In the genomic region with DNA sequence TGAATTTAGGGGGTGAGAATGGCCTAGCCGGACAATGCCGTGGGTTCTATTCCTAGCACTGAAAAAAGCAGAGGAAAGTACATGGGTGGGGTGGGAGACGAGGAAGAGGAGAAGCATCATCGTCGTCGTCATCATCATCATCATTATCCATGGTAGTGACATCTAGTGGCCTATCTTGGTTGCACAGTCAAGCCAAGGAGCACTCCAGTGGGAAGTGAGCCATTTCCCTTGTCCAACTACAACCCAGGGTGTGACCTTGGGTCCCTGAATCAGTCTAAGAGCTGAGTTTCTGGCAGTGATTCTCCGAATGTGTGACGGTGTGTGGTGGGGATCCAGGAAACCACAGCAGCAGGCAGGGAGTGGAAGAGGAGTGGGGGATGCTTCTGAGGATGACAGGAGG, we compare ENCODE assay signal across 9 mouse cellular contexts. TPM values are rescaled to one million over a fixed set of nuclear protein-coding genes. Genes with fewer than 3 reads are reported as not detected.
DNase-seq lines count a peak whose midpoint lies in the region; ATAC-seq and TF ChIP-seq lines count a peak whose summit lies in the region.
"Had no signal": no experiment of that assay in that cellular context is flagged by ENCODE, and none has a peak within 500 bp of the region (broad histone marks: within the 10 kb centered on the region; RNA-seq: fewer than 3 reads in every experiment).

No protein-coding gene starts in this region.

- H3K27me3 ChIP-seq in midbrain, embryonic 11.5 days (ENCODE audit: control insufficient read depth, insufficient read depth, low read length): no peaks in the 10 kb centered on the region
- H3K27me3 ChIP-seq in midbrain, embryonic 16.5 days (ENCODE audit: control insufficient read depth, insufficient read depth, low read depth, low read length): no peaks in the 10 kb centered on the region

- H3K4me2 ChIP-seq in midbrain, embryonic 11.5 days: no peak overlapping the region
- H3K4me2 ChIP-seq in midbrain, embryonic 16.5 days (ENCODE audit: low read length): no peak overlapping the region
- H3K4me2 ChIP-seq: liver, embryonic 13.5 days had no signal

- DNase-seq in gastrocnemius, adult 2 months: no peak
- no peak for DNase-seq in gastrocnemius, postnatal 25 days
- DNase-seq in midbrain, embryonic 11.5 days (ENCODE audit: low spot score, missing footprints): peak; percentile 80
- no peak for DNase-seq in natural killer cell, adult 2 months (ENCODE audit: low spot score in 2 of 2)
- DNase-seq in right cerebral cortex, postnatal 36 days (ENCODE audit: low spot score in 2 of 2): no peak
- DNase-seq: liver, embryonic 13.5 days had no signal

- no peaks in the 10 kb centered on the region for H3K36me3 ChIP-seq in midbrain, embryonic 11.5 days (ENCODE audit: control insufficient read depth, insufficient read depth, low read length)
- no peaks in the 10 kb centered on the region for H3K36me3 ChIP-seq in midbrain, embryonic 16.5 days (ENCODE audit: control insufficient read depth, insufficient read depth, low read length)
- H3K36me3 ChIP-seq: liver, embryonic 13.5 days had no signal

- H3K9me3 ChIP-seq in midbrain, embryonic 11.5 days (ENCODE audit: control insufficient read depth, low read length): no peaks in the 10 kb centered on the region
- no peaks in the 10 kb centered on the region for H3K9me3 ChIP-seq in midbrain, embryonic 16.5 days (replicated peaks; ENCODE audit: control insufficient read depth, low read length, poor library complexity, severe bottlenecking)
- H3K9me3 ChIP-seq: liver, embryonic 13.5 days had no signal

- no peak overlapping the region for H3K9ac ChIP-seq in midbrain, embryonic 11.5 days (ENCODE audit: low read length)
- no peak overlapping the region for H3K9ac ChIP-seq in midbrain, embryonic 16.5 days (ENCODE audit: low read depth, low read length)
- H3K9ac ChIP-seq: liver, embryonic 13.5 days had no signal

- no peak overlapping the region for H3K27ac ChIP-seq in gastrocnemius, adult 2 months
- H3K27ac ChIP-seq in midbrain, embryonic 11.5 days (ENCODE audit: low read depth, low read length): no peak overlapping the region
- no peak overlapping the region for H3K27ac ChIP-seq in midbrain, embryonic 16.5 days (ENCODE audit: low read length)
- H3K27ac ChIP-seq in bone marrow, adult 2 months (ENCODE audit: control insufficient read depth, insufficient read depth, low read depth, low read length, poor library complexity): no peak overlapping the region
- H3K27ac ChIP-seq: liver, embryonic 13.5 days had no signal

- no peak for TF ChIP-seq POLR2A in bone marrow, adult 2 months (IDR thresholded peaks at IDR 0.05; ENCODE audit: borderline replicate concordance, control insufficient read depth, low read depth, low read length)

- no peak overlapping the region for H3K4me3 ChIP-seq in gastrocnemius, adult 2 months
- no peak overlapping the region for H3K4me3 ChIP-seq in midbrain, embryonic 11.5 days (ENCODE audit: low read depth, low read length)
- no peak overlapping the region for H3K4me3 ChIP-seq in midbrain, embryonic 16.5 days (ENCODE audit: low read depth, low read length)
- H3K4me3 ChIP-seq in bone marrow, adult 2 months (replicated peaks; ENCODE audit: control insufficient read depth, low read depth, low read length): no peak overlapping the region
- H3K4me3 ChIP-seq: liver, embryonic 13.5 days had no signal

- ATAC-seq in midbrain, embryonic 11.5 days (ENCODE audit: low FRiP score): no peak
- ATAC-seq in midbrain, embryonic 16.5 days: no peak
- peak; percentile 65; the same call in 1 of the 2 replicates for ATAC-seq in megakaryocyte-erythroid progenitor cell, adult 5-6 weeks (replicated peaks; ENCODE audit: low FRiP score, low TSS enrichment, poor library complexity, severe bottlenecking)

- intact Hi-C loops in gastrocnemius, adult 2 months (cut with DNase I): no loop called here

- TF ChIP-seq CTCF in gastrocnemius, adult 2 months (IDR thresholded peaks at IDR 0.05): peak; percentile 58
- 0 out of 2 replicates have a peak, but pooled peaks have one; percentile 22 for TF ChIP-seq CTCF in bone marrow, adult 2 months (IDR thresholded peaks at IDR 0.05; ENCODE audit: control insufficient read depth, insufficient read depth, low read length)

- H3K4me1 ChIP-seq in midbrain, embryonic 11.5 days (ENCODE audit: control insufficient read depth, insufficient read depth, low read length): no peaks in the 10 kb centered on the region
- H3K4me1 ChIP-seq in midbrain, embryonic 16.5 days (ENCODE audit: control insufficient read depth, insufficient read depth, low read length): no peaks in the 10 kb centered on the region
- H3K4me1 ChIP-seq in bone marrow, adult 2 months (ENCODE audit: control insufficient read depth, insufficient read depth, low read length): no peaks in the 10 kb centered on the region
- H3K4me1 ChIP-seq: liver, embryonic 13.5 days had no signal

- 58% methylated on average over 8 of the region's 8 CpGs for WGBS in midbrain, embryonic 11.5 days
- WGBS in midbrain, embryonic 16.5 days: 49% methylated on average over 8 of the region's 8 CpGs
- 31% methylated on average over 8 of the region's 8 CpGs for WGBS in bone marrow, adult 2 months

RNA-seq across cellular contexts. Expression of gene Zfp507, which starts 7.9 kb away (rescaled TPM):
- total RNA-seq in gastrocnemius, adult 2 months (2021): 10 to 100 TPM; 17.9 to 18.5 TPM
- total RNA-seq in gastrocnemius, postnatal 25 days (2021): 10 to 100 TPM; 13.8 to 15.4 TPM
- polyA plus RNA-seq in midbrain, embryonic 11.5 days (2014; fragmentation: Nextera tagmentation; extraction: Ambion mirVana): 16.1 and 16.3 TPM in 2 replicates
- polyA plus RNA-seq in midbrain, embryonic 16.5 days (2015; fragmentation: Nextera tagmentation; extraction: Ambion mirVana): 11.3 and 13.5 TPM in 2 replicates
- polyA plus RNA-seq in bone marrow, adult 2 months (2011; ENCODE audit: insufficient read depth, insufficient read length, low replicate concordance, missing spikeins): 4.9 and 12.2 TPM in 2 replicates
- 22.4 and 24.7 TPM in 2 replicates for total RNA-seq in megakaryocyte-erythroid progenitor cell, adult 5-6 weeks (2014; fragmentation: Nextera tagmentation)
- 19.5 and 24.7 TPM in 2 replicates for total RNA-seq in megakaryocyte-erythroid progenitor cell, adult 5-6 weeks (2017)

RNA-seq across cellular contexts. Expression of gene Dpy19l3, which starts 56.5 kb away (rescaled TPM):
- total RNA-seq in gastrocnemius, adult 2 months (2021): 1 to 10 TPM; 5.8 to 7.1 TPM
- 1 to 10 TPM; 5.0 TPM for total RNA-seq in gastrocnemius, postnatal 25 days (2021)
- 37.2 and 38.5 TPM in 2 replicates for polyA plus RNA-seq in midbrain, embryonic 11.5 days (2014; fragmentation: Nextera tagmentation; extraction: Ambion mirVana)
- 42.4 and 44.6 TPM in 2 replicates for polyA plus RNA-seq in midbrain, embryonic 16.5 days (2015; fragmentation: Nextera tagmentation; extraction: Ambion mirVana)
- polyA plus RNA-seq in bone marrow, adult 2 months (2011; ENCODE audit: insufficient read depth, insufficient read length, low replicate concordance, missing spikeins): 1.8 and 3.1 TPM in 2 replicates
- total RNA-seq in megakaryocyte-erythroid progenitor cell, adult 5-6 weeks (2014; fragmentation: Nextera tagmentation): 12.3 and 15.0 TPM in 2 replicates
- total RNA-seq in megakaryocyte-erythroid progenitor cell, adult 5-6 weeks (2017): 8.1 and 11.0 TPM in 2 replicates
